Mouse (Mus musculus): Measurements from ENCODE around the gene Crhbp.

DNA sequence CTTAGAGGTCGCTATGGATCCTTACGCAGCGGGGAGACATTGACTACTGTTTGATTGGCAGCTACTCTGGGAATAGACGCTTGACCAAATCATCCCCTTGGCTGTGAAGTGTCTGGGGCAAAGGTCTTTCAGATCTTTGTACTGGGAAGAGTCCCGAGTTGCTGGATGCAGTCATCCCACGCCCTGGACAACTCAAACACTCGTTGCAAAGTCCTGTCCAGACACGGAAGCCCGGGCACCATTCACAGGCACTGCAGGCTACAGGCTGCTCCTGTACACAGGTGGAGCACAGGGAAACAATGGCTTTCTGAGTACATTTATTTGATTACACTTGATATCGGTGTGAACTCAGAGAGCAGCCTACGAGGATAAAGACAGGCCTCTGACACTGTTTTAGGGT is 46.6 kb upstream of the Crhbp start:
- TF ChIP-seq POLR2A (IDR thresholded peaks at IDR 0.05; ENCODE audit: insufficient read length, low read depth) (no peak), TCF12 (IDR thresholded peaks at IDR 0.05; ENCODE audit: insufficient read depth, poor library complexity, severe bottlenecking) (no peak), MYOD1 (IDR thresholded peaks at IDR 0.05; ENCODE audit: control insufficient read depth in 1 of 3, insufficient read length in 2 of 3, low read depth in 2 of 3) (no peak), E2F4 (IDR thresholded peaks at IDR 0.05; ENCODE audit: insufficient read depth) (no peak), USF1 (IDR thresholded peaks at IDR 0.05; ENCODE audit: low read depth) (no peak), REST (IDR thresholded peaks at IDR 0.05; ENCODE audit: insufficient read depth, insufficient read length) (no peak), MAX (IDR thresholded peaks at IDR 0.05; ENCODE audit: low read depth) (no peak), POLR2AphosphoS2 (IDR thresholded peaks at IDR 0.05; ENCODE audit: insufficient read length, low read depth) (no peak), CEBPB (IDR thresholded peaks at IDR 0.05; ENCODE audit: insufficient read depth, poor library complexity, severe bottlenecking) (no peak)

Data from myocyte (in vitro differentiated cells).